Mouse (Mus musculus) testis, adult 2 months (tissue): ENCODE data around the gene Parva.

Source experiments
- CTCF ChIP-seq: fragments of 200-500 bp; IDR thresholded peaks from 2 replicates; pipeline ENCODE4 v1.5.1; 2012; ENCODE audit warnings: low read depth, mild to moderate bottlenecking, inconsistent platforms, low read length, moderate library complexity; ENCODE audit not compliant: control insufficient read depth, insufficient read depth, insufficient replicate concordance
- POLR2A ChIP-seq: fragments of 200-500 bp; IDR thresholded peaks from 2 replicates; pipeline ENCODE4 v1.6.1; 2012; ENCODE audit warnings: low read depth, mild to moderate bottlenecking, inconsistent platforms, low read length, moderate library complexity; ENCODE audit not compliant: control insufficient read depth

DNA sequence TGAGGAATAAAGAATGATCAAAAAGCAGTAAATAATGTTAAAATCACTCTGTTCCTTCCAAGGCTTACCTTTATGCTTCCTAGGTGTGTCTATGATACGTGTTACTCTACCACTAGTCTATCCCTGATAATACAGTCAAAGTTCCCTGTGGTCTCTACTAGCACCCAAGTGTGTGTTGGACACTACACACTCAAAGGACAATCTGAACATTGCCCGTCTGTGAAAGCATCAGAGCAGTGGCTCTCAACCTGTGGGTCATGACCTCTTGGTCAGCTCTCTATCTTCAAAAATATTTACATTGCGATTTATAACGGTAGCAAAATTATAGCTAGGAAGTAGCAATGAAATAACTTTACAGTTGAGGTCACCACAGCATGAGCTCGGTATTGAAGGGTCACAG lies 39.4 kb upstream of the Parva start:
- TF ChIP-seq POLR2A (no peak), CTCF (no peak)
